Mouse (Mus musculus): ENCODE data around the gene Tnfrsf19. TPM values are rescaled to one million over a fixed set of nuclear protein-coding genes. Genes with fewer than 3 reads are reported as not detected.

Gene Tnfrsf19
- 0.48 and 0.83 TPM in 2 replicates for polyA plus RNA-seq (2012; ENCODE audit: insufficient read depth, insufficient read length, missing spikeins)

DNA sequence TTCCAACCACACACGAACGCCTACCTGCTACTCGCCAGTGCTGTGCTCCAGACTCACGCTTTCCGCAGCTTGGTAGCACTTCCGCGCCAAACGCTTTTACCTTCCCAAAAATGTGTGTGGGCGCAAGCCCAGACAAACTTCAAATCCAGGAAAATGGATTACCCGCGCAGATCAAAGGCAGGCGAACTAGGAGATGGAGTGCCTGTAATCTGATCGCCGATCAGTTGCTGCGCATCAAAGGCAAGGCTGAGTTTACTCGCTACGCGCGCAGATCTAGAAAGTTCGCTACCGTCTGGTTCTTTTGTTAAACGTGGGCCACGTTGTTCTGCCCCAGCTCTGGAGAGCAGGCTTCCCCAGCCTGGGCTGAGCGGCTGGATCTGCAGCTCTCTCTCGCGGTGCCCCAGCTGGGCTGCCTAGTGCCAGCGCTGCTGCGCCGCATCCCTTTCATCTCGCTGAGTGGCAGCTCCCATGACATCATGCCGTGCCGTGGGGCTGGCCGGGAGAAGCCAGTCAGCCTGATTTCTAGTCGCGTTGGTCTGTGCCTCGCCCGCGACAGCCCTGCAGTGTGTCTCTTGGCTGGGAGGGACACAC, at the start of gene Tnfrsf19:
Tnfrsf19 (minus strand) TSS at position 400 of the 591 bp plus-strand sequence.
- Histone ChIP-seq H3K4me1 (ENCODE audit: control insufficient read depth, insufficient read depth, insufficient read length, low read length) (no peaks in the 10 kb centered on the region; the same call in 1 of the 2 replicates), H3K4me3 (ENCODE audit: insufficient read depth, low read depth, low read length) (peak within 1 kb of the TSS; percentile 38), H3K27ac (replicated peaks; ENCODE audit: low read depth, low read length) (no peak within 1 kb of the TSS)

DNA sequence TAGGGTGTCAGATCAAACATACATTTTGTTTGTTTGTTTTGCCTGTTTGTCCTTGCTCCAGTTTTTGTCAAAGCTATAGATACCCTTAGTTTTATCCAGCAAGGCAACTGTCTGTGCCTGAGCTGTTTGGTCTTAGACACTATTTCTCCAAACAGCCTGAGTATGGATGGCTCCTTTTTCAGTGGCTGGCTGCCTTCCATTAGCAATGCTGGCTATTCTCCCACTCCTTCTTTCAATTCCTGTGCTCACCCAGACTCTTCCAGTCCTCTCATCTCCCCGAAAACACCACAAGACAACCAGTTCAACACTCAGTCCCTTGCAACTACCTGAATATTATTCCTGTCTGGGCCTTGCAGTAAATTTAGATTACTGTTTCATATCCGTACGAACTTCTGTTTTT, 45.8 kb upstream of the Tnfrsf19 start:
- no peak overlapping the region for H3K27ac ChIP-seq (replicated peaks; ENCODE audit: low read depth, low read length)
- H3K4me3 ChIP-seq (ENCODE audit: insufficient read depth, low read depth, low read length), result no peak overlapping the region
- H3K4me1 ChIP-seq (ENCODE audit: control insufficient read depth, insufficient read depth, insufficient read length, low read length), result no peaks in the 10 kb centered on the region

DNA sequence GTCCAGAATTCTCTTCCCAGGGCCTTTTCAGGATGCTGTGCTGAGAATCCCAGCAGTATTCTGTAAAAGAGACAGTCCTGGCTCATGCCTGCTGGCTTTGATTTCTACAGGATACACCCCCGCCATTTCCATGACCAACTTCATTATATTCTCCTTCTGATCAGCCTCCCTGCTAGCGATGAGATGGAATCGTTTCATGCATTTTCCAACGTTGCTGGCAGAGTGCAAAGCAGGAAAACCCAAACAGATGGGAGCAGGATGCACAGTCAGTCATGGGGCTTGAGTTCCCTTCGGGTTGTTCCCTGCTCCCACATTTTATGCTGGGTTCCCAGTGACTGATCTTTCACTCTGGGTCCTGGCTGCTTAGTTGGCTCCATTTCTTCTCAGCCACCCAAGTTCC, 44.7 kb upstream of the Tnfrsf19 start:
- Histone ChIP-seq H3K27ac (replicated peaks; ENCODE audit: low read depth, low read length) (no peak overlapping the region), H3K4me1 (ENCODE audit: control insufficient read depth, insufficient read depth, insufficient read length, low read length) (no peaks in the 10 kb centered on the region), H3K4me3 (ENCODE audit: insufficient read depth, low read depth, low read length) (no peak overlapping the region)

DNA sequence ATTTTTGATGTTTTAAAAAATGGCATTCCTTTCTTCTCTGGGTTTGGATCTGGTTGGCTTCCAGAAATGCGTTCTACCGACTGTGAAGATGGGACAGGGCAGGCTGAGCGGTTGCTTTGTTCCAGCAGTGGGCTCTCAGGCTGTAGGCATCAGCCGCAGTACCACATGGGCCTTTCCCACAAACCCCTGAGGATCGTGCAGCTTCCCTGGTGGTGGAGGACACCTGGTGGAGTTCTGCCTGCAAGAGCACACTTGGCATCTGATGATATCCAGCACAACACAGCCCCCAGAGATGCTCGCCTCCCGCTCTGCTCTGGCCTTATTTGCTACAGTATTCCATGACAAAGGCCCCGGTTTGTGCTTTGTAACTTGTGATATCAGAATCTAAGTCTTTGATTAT, 41.9 kb upstream of the Tnfrsf19 start:
- Histone ChIP-seq H3K4me3 (ENCODE audit: insufficient read depth, low read depth, low read length) (no peak overlapping the region), H3K27ac (replicated peaks; ENCODE audit: low read depth, low read length) (no peak overlapping the region), H3K4me1 (ENCODE audit: control insufficient read depth, insufficient read depth, insufficient read length, low read length) (no peaks in the 10 kb centered on the region)

DNA sequence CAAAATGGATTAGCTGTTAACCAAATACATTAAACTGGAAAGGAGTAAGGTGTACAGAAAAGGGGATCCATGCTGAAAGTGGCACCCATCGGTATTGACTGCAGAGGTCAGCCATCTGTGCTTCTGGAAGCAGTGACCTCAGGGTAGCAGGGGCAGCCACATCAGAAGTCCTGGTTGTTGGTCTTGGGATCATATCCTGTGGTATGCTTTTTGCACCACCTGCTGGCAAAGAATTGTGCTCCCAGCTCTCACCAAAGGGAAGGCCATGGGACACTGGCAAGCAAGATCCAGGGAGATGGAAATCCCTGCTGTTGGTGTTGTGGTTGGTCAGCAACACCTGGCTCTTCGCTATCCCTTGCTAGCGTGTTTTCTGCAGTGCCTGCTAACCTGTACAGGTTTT, 39.0 kb upstream of the Tnfrsf19 start:
- no peak overlapping the region for H3K27ac ChIP-seq (replicated peaks; ENCODE audit: low read depth, low read length)
- no peaks in the 10 kb centered on the region for H3K4me1 ChIP-seq (ENCODE audit: control insufficient read depth, insufficient read depth, insufficient read length, low read length)
- no peak overlapping the region for H3K4me3 ChIP-seq (ENCODE audit: insufficient read depth, low read depth, low read length)

DNA sequence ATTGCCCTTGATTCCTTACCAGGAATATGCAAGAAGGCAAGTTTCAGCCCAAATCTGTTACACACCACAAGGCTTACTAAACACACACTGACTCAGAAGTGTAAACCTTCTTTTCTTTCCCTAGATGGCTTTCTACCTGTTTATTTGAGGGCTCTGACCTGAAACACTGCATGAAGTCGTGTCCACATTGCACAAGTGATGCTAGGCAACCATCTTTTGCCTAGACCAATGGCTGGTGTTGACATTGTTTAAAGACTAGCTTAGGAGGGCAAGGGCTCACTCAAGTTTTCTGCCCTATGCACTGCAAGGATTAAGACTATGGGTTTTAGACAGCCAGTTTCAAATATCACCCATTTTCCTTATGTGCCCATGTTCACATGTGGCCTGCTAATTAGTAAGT, 23.3 kb upstream of the Tnfrsf19 start:
- H3K4me3 ChIP-seq (ENCODE audit: insufficient read depth, low read depth, low read length), result no peak overlapping the region
- H3K27ac ChIP-seq (replicated peaks; ENCODE audit: low read depth, low read length), result no peak overlapping the region
- H3K4me1 ChIP-seq (ENCODE audit: control insufficient read depth, insufficient read depth, insufficient read length, low read length), result no peaks in the 10 kb centered on the region

DNA sequence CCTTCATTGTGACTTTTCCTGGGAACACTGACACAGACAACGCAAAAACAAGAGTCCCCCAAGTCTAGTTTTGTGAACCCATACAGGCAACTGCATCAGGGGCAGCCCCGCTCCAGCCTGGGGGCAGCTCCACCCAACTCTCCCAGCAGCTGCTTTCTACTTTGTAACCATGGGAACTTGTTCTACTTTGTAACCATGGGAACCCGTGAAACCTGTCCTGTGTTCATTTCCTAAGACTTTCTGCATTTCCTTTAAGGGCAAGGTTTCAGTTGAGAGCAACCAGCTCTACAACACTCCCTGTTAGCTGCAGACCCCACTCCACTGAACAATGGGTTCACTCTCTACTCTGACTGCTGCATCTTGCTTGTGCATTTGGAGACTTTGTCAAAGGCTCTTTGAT, 15.4 kb upstream of the Tnfrsf19 start:
- no peak overlapping the region for H3K4me3 ChIP-seq (ENCODE audit: insufficient read depth, low read depth, low read length)
- H3K4me1 ChIP-seq (ENCODE audit: control insufficient read depth, insufficient read depth, insufficient read length, low read length), result no peaks in the 10 kb centered on the region
- H3K27ac ChIP-seq (replicated peaks; ENCODE audit: low read depth, low read length), result no peak overlapping the region

DNA sequence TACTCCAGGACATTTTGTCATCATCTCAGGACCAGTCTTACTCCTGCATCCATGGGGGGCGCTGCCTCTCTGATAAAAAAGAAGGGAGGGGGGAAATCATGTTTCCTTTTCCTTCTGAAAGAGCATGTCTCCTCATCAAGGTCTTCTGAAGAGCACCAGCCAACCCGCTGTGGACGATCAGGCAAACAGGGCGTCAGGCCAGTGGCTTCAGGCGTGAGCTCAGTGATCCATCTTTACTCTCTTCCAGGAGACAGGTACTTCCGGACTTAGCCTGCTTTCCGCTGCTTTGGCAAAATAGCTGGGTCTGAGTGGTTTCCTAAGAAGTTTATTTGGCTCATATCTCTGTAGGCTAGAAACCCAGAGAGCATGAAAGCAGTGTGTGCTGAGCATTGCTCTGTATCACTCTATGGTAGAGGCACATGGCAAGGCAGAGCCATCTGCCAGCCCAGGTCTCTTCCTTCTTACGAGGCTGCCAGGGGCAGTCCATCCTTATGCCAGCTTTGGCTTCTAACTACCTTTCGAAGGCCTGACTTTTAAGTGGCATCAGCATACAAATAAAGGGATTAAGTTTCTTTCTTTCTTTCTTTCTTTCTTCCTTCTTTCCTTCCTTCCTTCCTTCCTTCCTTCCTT, 13.1 kb upstream of the Tnfrsf19 start:
- Histone ChIP-seq H3K27ac (replicated peaks; ENCODE audit: low read depth, low read length) (no peak overlapping the region), H3K4me1 (ENCODE audit: control insufficient read depth, insufficient read depth, insufficient read length, low read length) (no peaks in the 10 kb centered on the region), H3K4me3 (ENCODE audit: insufficient read depth, low read depth, low read length) (no peak overlapping the region)

DNA sequence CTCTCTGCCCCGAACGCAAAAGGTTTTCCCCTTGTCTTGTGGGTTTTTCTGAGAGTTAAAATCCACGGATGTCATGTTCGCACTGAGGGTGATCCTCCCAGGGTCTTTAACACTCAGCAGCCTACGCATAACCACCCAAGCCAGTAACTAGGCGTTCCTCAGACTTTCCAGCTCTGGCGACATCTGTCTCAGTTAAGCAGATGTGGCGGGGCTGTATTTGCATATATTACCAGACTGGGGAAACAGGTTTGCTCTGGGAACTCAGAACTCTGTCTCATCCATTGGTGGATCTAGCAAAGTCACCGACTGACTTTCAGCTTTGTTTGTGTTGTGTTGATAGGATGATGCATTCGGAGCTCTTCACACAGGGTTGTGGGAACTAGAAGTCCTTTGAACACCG, 10.7 kb upstream of the Tnfrsf19 start:
- Histone ChIP-seq H3K4me1 (ENCODE audit: control insufficient read depth, insufficient read depth, insufficient read length, low read length) (no peaks in the 10 kb centered on the region), H3K4me3 (ENCODE audit: insufficient read depth, low read depth, low read length) (no peak overlapping the region), H3K27ac (replicated peaks; ENCODE audit: low read depth, low read length) (no peak overlapping the region)

DNA sequence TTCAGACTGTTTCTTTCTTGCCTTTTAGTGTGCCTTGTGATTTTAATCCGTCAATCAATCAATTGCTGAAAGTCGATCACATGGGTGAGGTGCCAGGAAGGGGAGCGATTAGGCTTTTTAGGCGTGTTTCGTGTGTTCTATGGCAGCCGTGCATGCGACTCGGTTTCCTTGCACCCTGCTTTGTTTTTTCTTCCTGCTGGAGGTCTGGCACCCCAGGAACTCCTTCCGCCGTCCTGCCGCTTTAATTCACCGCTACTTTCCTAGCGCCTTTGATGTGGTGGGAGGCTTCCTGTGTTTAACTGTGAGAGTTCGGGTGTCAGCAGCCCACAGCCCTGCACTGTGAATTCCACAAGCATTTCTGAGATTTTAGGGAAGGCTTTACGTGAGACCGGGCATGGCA, 10.2 kb upstream of the Tnfrsf19 start:
- H3K4me1 ChIP-seq (ENCODE audit: control insufficient read depth, insufficient read depth, insufficient read length, low read length), result no peaks in the 10 kb centered on the region
- no peak overlapping the region for H3K4me3 ChIP-seq (ENCODE audit: insufficient read depth, low read depth, low read length)
- H3K27ac ChIP-seq (replicated peaks; ENCODE audit: low read depth, low read length), result no peak overlapping the region

DNA sequence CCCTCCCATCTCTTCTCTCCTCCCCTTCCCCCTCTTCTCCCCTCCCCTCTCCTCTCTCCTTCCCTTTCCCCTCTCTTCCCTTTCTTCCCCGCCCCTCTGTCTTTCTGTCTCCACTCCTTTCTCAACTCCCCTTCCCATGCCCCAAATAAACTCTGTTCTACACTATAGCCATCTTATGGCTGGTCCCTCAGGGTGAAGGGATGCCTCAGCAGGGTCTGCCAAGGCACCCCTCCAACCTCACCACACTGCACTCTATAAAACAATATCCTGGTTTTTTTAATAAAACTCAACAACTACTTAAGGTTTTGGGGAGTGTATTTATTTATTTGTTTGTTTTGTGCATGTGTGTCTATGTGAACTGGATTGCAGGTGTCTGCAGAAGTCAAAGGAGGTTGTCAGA, 9.6 kb upstream of the Tnfrsf19 start:
- H3K4me3 ChIP-seq (ENCODE audit: insufficient read depth, low read depth, low read length), result no peak overlapping the region

DNA sequence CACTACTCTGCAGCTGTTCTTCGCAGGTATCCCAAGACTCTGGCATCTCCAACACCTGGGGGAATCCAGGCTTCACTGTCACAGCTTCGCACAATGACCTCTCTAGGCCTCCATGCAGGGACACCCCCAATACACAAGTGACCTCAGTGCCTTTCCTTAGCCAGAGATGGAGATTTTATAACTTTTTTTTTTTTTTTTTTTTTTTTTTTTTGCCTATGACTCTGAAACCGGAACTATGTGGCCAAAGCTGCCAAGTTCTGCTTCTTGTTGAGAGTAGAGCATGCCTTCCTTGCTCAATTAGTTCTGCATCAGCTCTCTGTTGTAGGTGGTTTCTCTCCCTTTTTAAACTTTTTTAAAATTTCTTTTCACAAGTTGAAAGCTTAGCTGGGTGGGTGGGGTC, 5.9 kb upstream of the Tnfrsf19 start:
- H3K27ac ChIP-seq (replicated peaks; ENCODE audit: low read depth, low read length), result no peak overlapping the region
- no peaks in the 10 kb centered on the region for H3K4me1 ChIP-seq (ENCODE audit: control insufficient read depth, insufficient read depth, insufficient read length, low read length)
- no peak overlapping the region for H3K4me3 ChIP-seq (ENCODE audit: insufficient read depth, low read depth, low read length)

More for the DNA sequence above, 9.6 kb upstream of the Tnfrsf19 start:
- no peaks in the 10 kb centered on the region for H3K4me1 ChIP-seq (ENCODE audit: control insufficient read depth, insufficient read depth, insufficient read length, low read length)
- H3K27ac ChIP-seq (replicated peaks; ENCODE audit: low read depth, low read length), result no peak overlapping the region

DNA sequence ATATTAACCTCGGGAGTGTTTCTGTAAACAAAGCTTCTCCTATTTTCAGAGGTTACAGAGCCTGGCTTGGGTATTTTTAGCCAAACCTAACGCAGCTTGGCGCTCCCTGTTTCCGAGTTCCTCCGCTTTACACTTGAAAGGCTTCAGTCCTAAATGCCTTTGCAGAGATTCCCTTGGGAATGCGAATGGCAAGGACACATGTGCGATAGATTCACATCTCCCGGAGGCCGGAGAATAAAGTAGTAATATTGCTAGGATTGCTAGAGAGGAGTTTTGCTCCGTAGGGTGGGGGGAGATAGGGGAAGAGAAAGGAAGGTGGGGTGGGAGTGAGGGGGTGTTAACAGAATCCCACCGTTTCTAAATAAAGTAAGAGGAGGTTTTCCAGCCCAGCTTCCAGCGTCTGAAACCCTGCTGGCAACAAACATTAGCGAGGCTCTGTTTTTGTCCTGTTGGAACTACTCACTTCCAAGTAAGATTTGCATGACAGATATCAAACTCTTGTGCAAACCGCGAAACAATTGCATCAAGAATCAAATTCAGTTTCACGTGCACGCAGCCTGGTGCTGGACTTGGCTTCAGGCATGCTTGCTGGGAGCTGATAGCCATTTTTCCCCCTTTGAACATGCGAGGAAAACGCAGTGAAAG, 722 bp downstream of the Tnfrsf19 start:
- H3K4me3 ChIP-seq (ENCODE audit: insufficient read depth, low read depth, low read length), result peak overlapping the region; percentile 38
- H3K4me1 ChIP-seq (ENCODE audit: control insufficient read depth, insufficient read depth, insufficient read length, low read length), result no peaks in the 10 kb centered on the region; the same call in 1 of the 2 replicates
- H3K27ac ChIP-seq (replicated peaks; ENCODE audit: low read depth, low read length), result no peak overlapping the region

DNA sequence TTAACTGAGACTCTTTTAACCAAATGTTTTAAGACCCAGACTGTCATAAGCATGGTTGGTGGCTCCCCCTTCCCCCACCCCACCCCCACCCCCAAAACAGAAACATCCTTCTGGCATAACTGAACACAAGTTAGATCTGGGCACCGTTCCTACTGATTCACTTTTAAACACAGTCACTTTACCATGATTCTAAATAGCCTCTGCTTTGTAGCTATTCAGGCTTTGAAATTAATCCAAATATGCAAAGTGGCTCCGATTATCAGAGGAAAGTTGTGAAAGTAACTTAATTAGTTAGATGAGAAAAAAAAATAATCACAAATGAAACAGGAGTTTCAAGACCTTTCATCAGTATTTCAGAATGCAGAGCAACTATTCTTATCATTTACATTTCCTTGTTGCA, 2.0 kb downstream of the Tnfrsf19 start:
- Histone ChIP-seq H3K4me1 (ENCODE audit: control insufficient read depth, insufficient read depth, insufficient read length, low read length) (no peaks in the 10 kb centered on the region; the same call in 1 of the 2 replicates), H3K27ac (replicated peaks; ENCODE audit: low read depth, low read length) (no peak overlapping the region)

DNA sequence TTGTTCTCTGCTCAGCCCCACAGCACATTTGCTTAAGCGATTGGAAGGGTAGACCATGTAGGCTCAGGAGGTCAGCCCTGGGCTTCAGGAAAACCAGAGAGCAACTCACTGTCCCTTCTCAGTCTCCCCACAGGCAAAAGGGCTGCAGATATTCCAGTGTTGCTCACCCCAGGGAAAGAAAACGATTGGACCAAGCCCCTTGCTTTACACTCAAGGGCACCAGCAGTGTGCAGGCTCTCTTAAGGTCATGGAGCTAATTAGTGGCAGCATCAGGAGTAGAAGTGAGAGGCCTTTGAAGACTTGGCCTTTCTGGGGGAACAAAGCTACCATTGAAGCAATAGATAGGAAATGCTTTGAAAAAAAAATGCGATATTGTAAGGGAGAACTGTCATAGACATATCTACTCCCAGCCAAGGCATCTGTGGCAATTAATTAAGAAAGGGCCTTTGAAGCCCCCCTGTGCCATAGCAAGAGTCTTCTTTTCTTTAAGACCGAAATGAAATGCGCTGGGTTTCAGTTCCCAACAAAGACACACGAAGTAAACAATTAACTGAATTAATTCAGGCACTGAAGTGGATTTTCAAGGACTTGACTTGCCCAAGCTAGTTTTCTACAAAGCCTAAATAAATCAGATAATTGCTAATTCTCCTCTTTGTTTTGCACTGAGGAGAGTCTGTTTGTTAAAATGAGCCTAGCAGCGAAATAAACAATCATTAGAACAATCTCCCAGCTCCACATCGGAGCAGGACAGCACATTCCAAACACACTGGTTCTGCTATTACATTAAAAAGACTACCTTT, 2.6 kb downstream of the Tnfrsf19 start:
- no peaks in the 10 kb centered on the region; the same call in 1 of the 2 replicates for H3K4me1 ChIP-seq (ENCODE audit: control insufficient read depth, insufficient read depth, insufficient read length, low read length)
- H3K27ac ChIP-seq (replicated peaks; ENCODE audit: low read depth, low read length), result no peak overlapping the region
- H3K4me3 ChIP-seq (ENCODE audit: insufficient read depth, low read depth, low read length), result no peak overlapping the region

More for the DNA sequence above, 2.0 kb downstream of the Tnfrsf19 start:
- no peak overlapping the region for H3K4me3 ChIP-seq (ENCODE audit: insufficient read depth, low read depth, low read length)
